Mouse (Mus musculus) kidney, adult 2 months (tissue): Measurements from ENCODE around the gene Tjap1.

Source experiments
- CTCF ChIP-seq: fragments of 200-500 bp; conservative IDR thresholded peaks from 2 replicates; pipeline ENCODE4 v1.5.1; 2011; ENCODE audit warnings: low read depth, mild to moderate bottlenecking, control low read depth, low read length, moderate library complexity, mixed read lengths; ENCODE audit not compliant: insufficient read depth, insufficient read length
- POLR2A ChIP-seq: fragments of 200-500 bp; IDR thresholded peaks from one replicate; pipeline ENCODE4 v1.6.1; 2011; ENCODE audit warnings: low read depth, low read length, control low read depth

DNA sequence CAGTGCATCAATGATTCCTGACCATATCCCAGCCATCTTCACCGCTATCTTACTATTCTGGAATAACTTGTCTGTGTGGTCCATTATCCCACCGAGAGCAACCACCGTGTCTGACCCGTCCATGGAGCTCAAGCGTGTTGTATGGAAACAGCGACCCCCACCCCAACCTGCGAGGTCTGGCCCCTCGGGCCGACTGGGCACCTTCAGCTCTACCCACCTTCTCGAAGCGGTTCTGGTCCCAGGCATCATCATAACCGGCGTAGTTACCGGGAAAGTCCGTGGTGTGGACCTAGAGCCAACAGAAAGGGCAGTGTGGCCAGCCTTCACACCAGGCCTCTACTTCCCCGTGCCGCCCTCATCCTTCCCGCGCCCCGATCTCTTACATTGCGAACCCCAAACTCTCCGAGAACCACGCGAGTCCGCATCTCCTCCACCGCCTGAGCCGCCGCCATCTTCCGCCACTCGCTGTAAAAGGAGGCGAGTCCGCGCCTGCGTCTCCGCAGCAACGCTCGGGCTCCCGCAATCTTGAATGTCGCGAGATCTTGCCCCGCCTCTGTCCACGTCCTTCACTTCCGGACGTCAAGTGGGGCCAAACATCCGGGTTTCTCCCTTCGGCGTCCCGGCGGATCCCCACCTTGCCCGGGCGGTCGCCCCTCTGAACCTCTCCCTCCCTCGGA is 35.2 kb downstream of the Tjap1 start, which contains the start of the genes Polr1c and Yipf3:
- TF ChIP-seq POLR2A: peak; percentile 45
- TF ChIP-seq CTCF: no peak
